In genomic region chr10:75654053-75654452, GRCm38 (mm10) we compare ENCODE assay signal across 30 mouse cellular contexts. TPM values are rescaled to one million over a fixed set of nuclear protein-coding genes. Genes with fewer than 3 reads are reported as not detected.
DNase-seq lines count a peak whose midpoint lies in the region; ATAC-seq and TF ChIP-seq lines count a peak whose summit lies in the region.
"Had no signal": no experiment of that assay in that cellular context is flagged by ENCODE, and none has a peak within 500 bp of the region (broad histone marks: within the 10 kb centered on the region; RNA-seq: fewer than 3 reads in every experiment).

No protein-coding gene starts in this region.

- TF ChIP-seq CTCF in liver, postnatal 0 days (IDR thresholded peaks at IDR 0.05; ENCODE audit: low read depth) = no peak

- H3K4me3 ChIP-seq in liver, embryonic 16.5 days (ENCODE audit: low read depth, low read length) = no peak overlapping the region
- H3K4me3 ChIP-seq in liver, postnatal 0 days (ENCODE audit: low read depth, low read length) = no peak overlapping the region
- H3K4me3 ChIP-seq: embryonic facial prominence, embryonic 13.5 days; forebrain, embryonic 10.5 days; forebrain, embryonic 15.5 days; heart, embryonic 10.5 days; heart, embryonic 15.5 days; layer of hippocampus, adult 2 months; left cerebral cortex, adult 2 months; limb, embryonic 12.5 days; midbrain, embryonic 15.5 days; neural tube, embryonic 15.5 days; stomach, embryonic 15.5 days had no signal

- 69% methylated on average over 4 of the region's 4 CpGs for whole genome bisulfite sequencing in liver, embryonic 16.5 days (ENCODE audit: insufficient replicate concordance)
- 68% methylated on average over 4 of the region's 4 CpGs for WGBS in liver, postnatal 0 days (ENCODE audit: insufficient replicate concordance)

- no peak overlapping the region for H3K27ac ChIP-seq in liver, embryonic 16.5 days (ENCODE audit: low read length)
- H3K27ac ChIP-seq in liver, postnatal 0 days (ENCODE audit: low read depth) = no peak overlapping the region
- H3K27ac ChIP-seq: embryonic facial prominence, embryonic 13.5 days; forebrain, embryonic 10.5 days; forebrain, embryonic 15.5 days; heart, embryonic 10.5 days; heart, embryonic 15.5 days; layer of hippocampus, adult 2 months; left cerebral cortex, adult 2 months; limb, embryonic 12.5 days; liver, embryonic 14.5 days; midbrain, embryonic 15.5 days; neural tube, embryonic 15.5 days; stomach, embryonic 15.5 days had no signal

- no peak overlapping the region for H3K4me2 ChIP-seq in liver, embryonic 16.5 days (ENCODE audit: low read depth, low read length)
- H3K4me2 ChIP-seq in liver, postnatal 0 days (ENCODE audit: low read depth, low read length) = no peak overlapping the region
- H3K4me2 ChIP-seq: embryonic facial prominence, embryonic 13.5 days; forebrain, embryonic 15.5 days; heart, embryonic 15.5 days; limb, embryonic 12.5 days; midbrain, embryonic 15.5 days; neural tube, embryonic 15.5 days; stomach, embryonic 15.5 days had no signal

- H3K27me3 ChIP-seq in liver, embryonic 16.5 days (ENCODE audit: control insufficient read depth, insufficient read depth, low read depth, low read length) = no peaks in the 10 kb centered on the region
- H3K27me3 ChIP-seq in liver, postnatal 0 days (ENCODE audit: insufficient read depth, low read length) = no peaks in the 10 kb centered on the region
- H3K27me3 ChIP-seq: embryonic facial prominence, embryonic 13.5 days; forebrain, embryonic 15.5 days; heart, embryonic 15.5 days; limb, embryonic 12.5 days; midbrain, embryonic 15.5 days; neural tube, embryonic 15.5 days; stomach, embryonic 15.5 days had no signal

- TF ChIP-seq EP300 in liver, postnatal 0 days (IDR thresholded peaks at IDR 0.05; ENCODE audit: low read depth) = no peak

- no peaks in the 10 kb centered on the region for H3K4me1 ChIP-seq in liver, embryonic 16.5 days (ENCODE audit: control insufficient read depth, low read depth, low read length)
- H3K4me1 ChIP-seq in liver, postnatal 0 days (ENCODE audit: insufficient read depth) = no peaks in the 10 kb centered on the region
- H3K4me1 ChIP-seq: embryonic facial prominence, embryonic 13.5 days; forebrain, embryonic 10.5 days; forebrain, embryonic 15.5 days; heart, embryonic 10.5 days; heart, embryonic 15.5 days; limb, embryonic 12.5 days; midbrain, embryonic 15.5 days; neural tube, embryonic 15.5 days; stomach, embryonic 15.5 days had no signal

- H3K9ac ChIP-seq in liver, embryonic 16.5 days (ENCODE audit: low read depth, low read length) = no peak overlapping the region
- H3K9ac ChIP-seq in liver, postnatal 0 days (replicated peaks) = no peak overlapping the region
- H3K9ac ChIP-seq: embryonic facial prominence, embryonic 13.5 days; forebrain, embryonic 15.5 days; heart, embryonic 15.5 days; limb, embryonic 12.5 days; liver, embryonic 14.5 days; midbrain, embryonic 15.5 days; neural tube, embryonic 15.5 days; stomach, embryonic 15.5 days had no signal

- DNase-seq in kidney, adult 9 months = peak; percentile 62
- no peak for DNase-seq in kidney, postnatal 4 days
- DNase-seq in liver = no peak
- DNase-seq in liver, postnatal 0 days = peak; percentile 45
- DNase-seq: adrenal gland, postnatal 25 days; B cell, adult 2 months; cerebellum, adult 11-12 months; cerebellum, adult 9-11 months; gastrocnemius, postnatal 25 days; heart, adult 11 months; lung, postnatal 4 days; retina, postnatal 1 day; right cerebral cortex, postnatal 14 days; thymus, adult 18-20 months; thymus, postnatal 36 days had no signal

- H3K9me3 ChIP-seq in liver, embryonic 16.5 days (replicated peaks; ENCODE audit: control insufficient read depth, low read length) = no peaks in the 10 kb centered on the region
- H3K9me3 ChIP-seq in liver, postnatal 0 days (ENCODE audit: low read length) = no peaks in the 10 kb centered on the region
- H3K9me3 ChIP-seq: embryonic facial prominence, embryonic 13.5 days; forebrain, embryonic 10.5 days; forebrain, embryonic 15.5 days; heart, embryonic 10.5 days; heart, embryonic 15.5 days; limb, embryonic 12.5 days; midbrain, embryonic 15.5 days; neural tube, embryonic 15.5 days; stomach, embryonic 15.5 days had no signal

- H3K36me3 ChIP-seq in liver, embryonic 16.5 days (ENCODE audit: control insufficient read depth, insufficient read depth) = peaks cover 47% of the 10 kb centered on the region
- H3K36me3 ChIP-seq in liver, postnatal 0 days (replicated peaks; ENCODE audit: insufficient read depth, low read length) = peaks cover 88% of the 10 kb centered on the region

- ATAC-seq in liver, embryonic 16.5 days (ENCODE audit: low read depth) = peak; percentile 49
- ATAC-seq in liver, postnatal 0 days = peak; percentile 43; the same call in 1 of the 2 replicates
- ATAC-seq in megakaryocyte progenitor cell, adult 5-6 weeks (replicated peaks; ENCODE audit: poor library complexity) = no peak
- ATAC-seq: forebrain, embryonic 15.5 days; hindbrain, embryonic 16.5 days; midbrain, embryonic 15.5 days had no signal

RNA-seq across cellular contexts. Expression of gene Susd2, which starts 10.2 kb away (rescaled TPM):
- 1.8 and 2.3 TPM in 2 replicates for polyA plus RNA-seq in liver, embryonic 16.5 days (2015; fragmentation: Nextera tagmentation; extraction: Ambion mirVana)
- 1.6 TPM in 2 replicates for polyA plus RNA-seq in liver, postnatal 0 days (2015; fragmentation: Nextera tagmentation; extraction: Ambion mirVana)
- 0.34 and 0.42 TPM in 2 replicates for total RNA-seq in megakaryocyte progenitor cell, adult 5-6 weeks (2015)
- 0.27 TPM in 1 of 2 replicates, not detected in the other for total RNA-seq in megakaryocyte progenitor cell, adult 5-6 weeks (2017)

Comparison
In these comparisons a context has a peak if more than half of its experiments do, and no peak if none do; other contexts are left out.
1. DNase-seq: peak in kidney, adult 9 months (single experiment) and liver, postnatal 0 days (single experiment); none in kidney, postnatal 4 days (0 of 2) and liver (single experiment).